Mouse (Mus musculus) MEL (cell line): ENCODE results near the gene Ccdc182. TPM values are rescaled to one million over a fixed set of nuclear protein-coding genes. Genes with fewer than 3 reads are reported as not detected.
A peak's percentile ranks its signal among the peaks of the same experiment; 100 is the strongest.

Source experiments
- DNase-seq: peaks from one replicate; pipeline ENCODE4 v3.0.0; 2011; ENCODE audit warnings: low read depth, low spot score
- H3K27ac ChIP-seq: 2 replicates; pipeline ENCODE4 v1.5.1; 2012; ENCODE audit warnings: low read depth, mild to moderate bottlenecking, control low read depth, low read length, moderate library complexity; ENCODE audit not compliant: control insufficient read depth
- H3K27me3 ChIP-seq, 2 experiments: fragments of 150-350 bp in 1 of 2; sonication (generic) in 1 of 2; 2 replicates each; pipeline ENCODE4 v1.6.1; 2012; ENCODE audit warnings: low read length in 2 of 2, mild to moderate bottlenecking in 2 of 2, improper control_type of control experiment in 1 of 2, moderate library complexity in 1 of 2; ENCODE audit not compliant: insufficient read depth in 2 of 2, control insufficient read depth in 1 of 2
- H3K36me3 ChIP-seq, 2 experiments: 2 replicates each; pipeline ENCODE4 v1.6.1; 2012 to 2014; ENCODE audit warnings: low read length in 2 of 2, improper control_type of control experiment in 1 of 2, inconsistent platforms in 1 of 2, mild to moderate bottlenecking in 1 of 2; ENCODE audit not compliant: insufficient read depth in 2 of 2, control insufficient read depth in 1 of 2
- H3K4me1 ChIP-seq, 2 experiments: fragments of 150-350 bp in 1 of 2; sonication (generic) in 1 of 2; 2 replicates each; pipeline ENCODE4 v1.6.1; 2012; ENCODE audit warnings: low read length in 2 of 2, improper control_type of control experiment in 1 of 2, mild to moderate bottlenecking in 1 of 2; ENCODE audit not compliant: insufficient read depth in 2 of 2, control insufficient read depth in 1 of 2
- H3K4me3 ChIP-seq, 2 experiments: fragments of 150-350 bp in 1 of 2; sonication (generic) in 1 of 2; 2 replicates each; pipeline ENCODE4 v1.5.1; 2012; ENCODE audit warnings: low read depth in 2 of 2, low read length in 2 of 2, mild to moderate bottlenecking in 2 of 2, moderate library complexity in 2 of 2, control low read depth in 1 of 2, improper control_type of control experiment in 1 of 2; ENCODE audit not compliant: control insufficient read depth in 1 of 2, insufficient read depth in 1 of 2
- H3K79me2 ChIP-seq: 2 replicates; pipeline ENCODE4 v1.6.1; 2012; ENCODE audit warnings: mild to moderate bottlenecking, low read length, moderate library complexity; ENCODE audit not compliant: control insufficient read depth, poor library complexity, insufficient read depth
- H3K9ac ChIP-seq: 2 replicates; pipeline ENCODE4 v1.6.1; 2012; ENCODE audit warnings: low read depth, mild to moderate bottlenecking, control low read depth, low read length, moderate library complexity; ENCODE audit not compliant: control insufficient read depth, poor library complexity, severe bottlenecking
- H3K9me3 ChIP-seq: fragments of 150-350 bp; sonication (generic); replicated peaks from 2 replicates; pipeline ENCODE4 v1.6.1; 2012; ENCODE audit warnings: mild to moderate bottlenecking, low read length, improper control_type of control experiment, moderate library complexity; ENCODE audit not compliant: insufficient read depth
- BHLHE40 ChIP-seq: IDR thresholded peaks from 2 replicates; pipeline ENCODE4 v1.6.1; 2012; ENCODE audit warnings: low read depth, mild to moderate bottlenecking, inconsistent platforms, low read length, improper control_type of control experiment, borderline replicate concordance
- CTCF ChIP-seq, 3 experiments: IDR thresholded peaks in 2 of 3; conservative IDR thresholded peaks in 1 of 3; 2 replicates each; pipeline ENCODE4 v1.5.1; 2011 to 2012; ENCODE audit warnings: low read length in 3 of 3, low read depth in 2 of 3, mild to moderate bottlenecking in 2 of 3, improper control_type of control experiment in 1 of 3, inconsistent platforms in 1 of 3, mixed read lengths in 1 of 3, moderate library complexity in 1 of 3; ENCODE audit not compliant: control insufficient read depth in 1 of 3, insufficient read depth in 1 of 3, poor library complexity in 1 of 3, severe bottlenecking in 1 of 3
- E2F4 ChIP-seq: IDR thresholded peaks from 2 replicates; pipeline ENCODE4 v1.6.1; 2011; ENCODE audit warnings: low read depth, low read length, improper control_type of control experiment, borderline replicate concordance
- EP300 ChIP-seq, 2 experiments: IDR thresholded peaks; 2 replicates each; pipeline ENCODE4 v1.6.1; 2011; ENCODE audit warnings: improper control_type of control experiment in 2 of 2, low read length in 2 of 2, low read depth in 1 of 2, mild to moderate bottlenecking in 1 of 2
- GABPA ChIP-seq: IDR thresholded peaks from 2 replicates; pipeline ENCODE4 v1.6.1; 2012; ENCODE audit warnings: low read depth, mild to moderate bottlenecking, inconsistent platforms, low read length, improper control_type of control experiment, moderate library complexity
- MAFK ChIP-seq: IDR thresholded peaks from 2 replicates; pipeline ENCODE4 v1.6.1; 2011; ENCODE audit warnings: low read depth, mild to moderate bottlenecking, low read length, improper control_type of control experiment, borderline replicate concordance
- MAX ChIP-seq: IDR thresholded peaks from 2 replicates; pipeline ENCODE4 v1.6.1; 2011; ENCODE audit warnings: low read length, improper control_type of control experiment
- MAZ ChIP-seq: IDR thresholded peaks from 2 replicates; pipeline ENCODE4 v1.6.1; 2012; ENCODE audit warnings: low read depth, mild to moderate bottlenecking, inconsistent platforms, low read length, improper control_type of control experiment
- MXI1 ChIP-seq: IDR thresholded peaks from 2 replicates; pipeline ENCODE4 v1.6.1; 2011; ENCODE audit warnings: mild to moderate bottlenecking, low read depth, low read length, improper control_type of control experiment
- MYC ChIP-seq: IDR thresholded peaks from 2 replicates; pipeline ENCODE4 v1.6.1; 2011; ENCODE audit warnings: low read depth, mild to moderate bottlenecking, low read length, improper control_type of control experiment, moderate library complexity
- NRF1 ChIP-seq: IDR thresholded peaks from 2 replicates; pipeline ENCODE4 v1.6.1; 2014; ENCODE audit warnings: low read depth, mild to moderate bottlenecking, inconsistent platforms, low read length, improper control_type of control experiment, moderate library complexity; ENCODE audit not compliant: poor library complexity, insufficient read depth, severe bottlenecking
- RAD21 ChIP-seq: IDR thresholded peaks from 2 replicates; pipeline ENCODE4 v1.6.1; 2011; ENCODE audit warnings: mild to moderate bottlenecking, low read depth, low read length, improper control_type of control experiment
- SIN3A ChIP-seq: IDR thresholded peaks from 2 replicates; pipeline ENCODE4 v1.6.1; 2012; ENCODE audit warnings: low read length, improper control_type of control experiment, inconsistent platforms
- SMC3 ChIP-seq: IDR thresholded peaks from 2 replicates; pipeline ENCODE4 v1.6.1; 2011; ENCODE audit warnings: low read depth, low read length, improper control_type of control experiment
- TAL1 ChIP-seq: IDR thresholded peaks from 2 replicates; pipeline ENCODE4 v1.6.1; 2012; ENCODE audit warnings: mild to moderate bottlenecking, inconsistent platforms, low read length, moderate library complexity, mixed read lengths
- TCF12 ChIP-seq: IDR thresholded peaks from 2 replicates; pipeline ENCODE4 v1.6.1; 2014; ENCODE audit warnings: low read depth, mild to moderate bottlenecking, inconsistent platforms, low read length, improper control_type of control experiment, moderate library complexity
- UBTF ChIP-seq: IDR thresholded peaks from 2 replicates; pipeline ENCODE4 v1.6.1; 2012; ENCODE audit warnings: low read depth, mild to moderate bottlenecking, inconsistent platforms, low read length, improper control_type of control experiment, moderate library complexity, borderline replicate concordance; ENCODE audit not compliant: insufficient read depth
- ZKSCAN1 ChIP-seq: IDR thresholded peaks from 2 replicates; pipeline ENCODE4 v1.6.1; 2012; ENCODE audit warnings: low read depth, mild to moderate bottlenecking, inconsistent platforms, low read length, improper control_type of control experiment, moderate library complexity
- polyA plus RNA-seq, 2 experiments: library from polyadenylated mRNA; stranded (reverse) in 1 of 2; unstranded in 1 of 2; fragments of >175 nt in 1 of 2; fragments of >200 nt in 1 of 2; gene quantifications; 2 replicates each; pipeline versions ENCODE4 v1.2.1 to v1.2.4; 2012; ENCODE audit warnings: low replicate concordance in 2 of 2, low read depth in 1 of 2; ENCODE audit not compliant: insufficient read length in 2 of 2, insufficient read depth in 1 of 2, missing spikeins in 1 of 2
- total RNA-seq: library from RNA; depleted of rRNA; stranded (reverse); fragments of 300-350 nt; gene quantifications from 2 replicates; pipeline ENCODE4 v1.2.3, GENCODE M21; 2012

Gene Ccdc182
- total and polyA plus RNA-seq, 3 experiments: not detected

DNA sequence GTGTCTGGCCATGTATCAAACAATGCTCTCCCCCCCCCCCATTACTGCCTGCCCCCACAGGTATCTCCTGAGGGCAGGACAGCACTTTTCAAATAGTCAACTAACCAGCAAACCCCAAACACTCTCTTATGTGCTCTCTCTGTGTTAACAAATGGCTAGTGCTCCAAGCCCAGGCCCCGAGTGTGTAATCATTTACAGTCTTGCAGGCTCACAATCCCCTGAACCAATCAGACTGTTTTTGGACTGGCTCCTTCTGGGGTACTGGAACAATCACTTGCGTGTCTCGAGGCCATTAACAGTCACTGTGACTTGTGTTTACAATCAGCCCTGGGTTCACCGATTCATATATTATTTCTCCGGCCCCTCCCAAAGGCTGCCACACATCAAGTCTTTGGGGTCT, 1.4 kb downstream of the Ccdc182 start:
- no peaks in the 10 kb centered on the region for H3K36me3 ChIP-seq
- no peak overlapping the region for H3K9ac ChIP-seq
- peaks cover 0 to 2% of the 10 kb centered on the region in 2 experiments; a peak in 3 of 4 replicates for H3K27me3 ChIP-seq
- H3K79me2 ChIP-seq: no peaks in the 10 kb centered on the region
- H3K27ac ChIP-seq: no peak overlapping the region
- H3K9me3 ChIP-seq: no peaks in the 10 kb centered on the region
- H3K4me1 ChIP-seq: no peaks in the 10 kb centered on the region
- DNase-seq: no peak
- no peak overlapping the region for H3K4me3 ChIP-seq
- TF ChIP-seq MXI1: no peak
- no peak for TF ChIP-seq NRF1
- TF ChIP-seq GABPA: no peak
- no peak for TF ChIP-seq TAL1
- TF ChIP-seq E2F4: no peak
- TF ChIP-seq TCF12: no peak
- TF ChIP-seq MAX: no peak
- no peak for TF ChIP-seq EP300 (IDR thresholded peaks at IDR 0.05; ENCODE audit: low read depth in 1 of 2, low read length in 2 of 2)
- no peak for TF ChIP-seq ZKSCAN1
- no peak for TF ChIP-seq BHLHE40

DNA sequence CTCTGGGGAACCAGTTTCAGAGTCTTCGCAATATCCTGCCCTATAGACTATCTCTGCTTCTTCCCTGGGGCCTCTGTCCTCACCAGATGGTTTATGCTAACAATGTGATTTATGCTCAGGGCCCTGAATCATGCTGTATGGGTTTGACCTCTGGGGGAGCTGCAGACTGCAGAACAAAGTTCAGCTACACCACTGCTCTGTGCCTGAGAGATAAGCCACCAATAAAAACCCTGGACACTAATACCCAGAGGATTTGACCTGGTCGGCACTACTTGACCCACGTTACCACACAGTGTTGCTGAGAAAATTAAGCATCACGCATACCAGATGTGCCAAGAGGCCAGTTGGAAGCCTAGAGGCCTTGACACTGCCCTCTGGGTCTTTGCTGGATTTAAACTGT, 3.7 kb downstream of the Ccdc182 start:
- Histone ChIP-seq H3K79me2 (no peaks in the 10 kb centered on the region), H3K27ac (no peak overlapping the region)
- DNase-seq: no peak

DNA sequence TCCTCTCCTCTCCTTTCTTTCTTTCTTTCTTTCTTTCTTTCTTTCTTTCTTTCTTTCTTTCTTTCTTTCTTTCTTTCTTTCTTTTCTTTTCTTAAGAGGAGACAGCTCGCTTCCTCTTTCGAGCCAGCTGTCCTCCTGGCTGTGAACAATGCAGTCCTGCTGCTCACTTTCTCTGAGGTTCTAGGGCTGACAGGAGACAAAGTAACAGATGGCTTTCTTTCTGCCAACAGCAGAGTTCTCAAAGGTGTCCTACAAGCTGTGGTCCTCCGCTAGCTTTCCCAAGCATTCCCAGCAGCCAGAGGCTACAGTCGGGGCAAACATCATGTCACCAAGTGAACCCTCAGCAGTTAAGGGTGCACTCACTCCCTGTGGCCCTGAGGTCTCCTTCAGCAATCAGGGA, 5.5 kb downstream of the Ccdc182 start:
- Histone ChIP-seq H3K27me3 (peaks cover 0 to 2% of the 10 kb centered on the region in 2 experiments; a peak in 2 of 4 replicates), H3K9me3 (no peaks in the 10 kb centered on the region), H3K4me1 (no peaks in the 10 kb centered on the region), H3K79me2 (no peaks in the 10 kb centered on the region), H3K27ac (no peak overlapping the region), H3K4me3 (no peak overlapping the region), H3K36me3 (no peaks in the 10 kb centered on the region), H3K9ac (no peak overlapping the region)
- no peak for TF ChIP-seq MXI1
- no peak for TF ChIP-seq UBTF
- TF ChIP-seq SIN3A: no peak
- no peak for TF ChIP-seq MAFK
- DNase-seq: no peak

More for the DNA sequence above, 3.7 kb downstream of the Ccdc182 start:
- TF ChIP-seq RAD21 (peak; percentile 49), SMC3 (peak; percentile 35), CTCF (IDR thresholded peaks at IDR 0.05 in 2 of 3, conservative IDR thresholded peaks at IDR 0.05 in 1 of 3; ENCODE audit: control insufficient read depth in 1 of 3, insufficient read depth in 1 of 3, low read depth in 2 of 3, low read length in 3 of 3, poor library complexity in 1 of 3, severe bottlenecking in 1 of 3) (peak in 2 of 3 experiments; percentile 8 to 45; a peak in 2 of 6 replicates), MYC (no peak), MAZ (no peak)
- TF ChIP-seq, all 39 proteins: peak for 3
- Histone ChIP-seq H3K4me1 (no peaks in the 10 kb centered on the region), H3K27me3 (peaks cover 0 to 2% of the 10 kb centered on the region in 2 experiments; a peak in 3 of 4 replicates), H3K9me3 (no peaks in the 10 kb centered on the region), H3K36me3 (no peaks in the 10 kb centered on the region), H3K4me3 (no peak overlapping the region), H3K9ac (no peak overlapping the region)
